Mouse (Mus musculus): ENCODE measurements around the gene Fbxw4.

GRCm38 (mm10) chr19:45574941-45575631 lies 85.0 kb downstream of the Fbxw4 start:
- no peak for TF ChIP-seq CTCF (IDR thresholded peaks at IDR 0.05; ENCODE audit: low read depth)
- TF ChIP-seq EP300 (optimal IDR thresholded peaks at IDR 0.05) = no peak

Measured in stomach, postnatal 0 days (tissue).